Mouse (Mus musculus): ENCODE measurements around the gene Metap1d.

Gene Metap1d

GRCm38 (mm10) chr2:71544391-71545285 lies 91.6 kb downstream of the Metap1d start:
- DNase-seq (ENCODE audit: low spot score): no peak

GRCm38 (mm10) chr2:71545401-71545881 lies 92.4 kb downstream of the Metap1d start:
- no peak for DNase-seq (ENCODE audit: low spot score)

GRCm38 (mm10) chr2:71545882-71546639 lies 93.0 kb downstream of the Metap1d start:
- DNase-seq (ENCODE audit: low spot score): no peak

- no peak for DNase-seq (ENCODE audit: low spot score)
Observed at GRCm38 (mm10) chr2:71546640-71547071, 93.6 kb downstream of the Metap1d start, which contains the start of gene Dlx2. Dlx2 (minus strand) TSS chr2:71546754.

GRCm38 (mm10) chr2:71547829-71548228 lies 94.8 kb downstream of the Metap1d start:
- peak; percentile 59 for DNase-seq (ENCODE audit: low spot score)

- no peak for DNase-seq (ENCODE audit: low spot score)
Observed at GRCm38 (mm10) chr2:71550330-71550729, 97.3 kb downstream of the Metap1d start.

- DNase-seq (ENCODE audit: low spot score): no peak
Observed at GRCm38 (mm10) chr2:71551704-71552103, 98.6 kb downstream of the Metap1d start.

GRCm38 (mm10) chr2:71556071-71556470 lies 103.0 kb downstream of the Metap1d start:
- DNase-seq (ENCODE audit: low spot score): no peak

GRCm38 (mm10) chr2:71566466-71566865 lies 113.4 kb downstream of the Metap1d start:
- DNase-seq (ENCODE audit: low spot score): no peak

- no peak for DNase-seq (ENCODE audit: low spot score)
Observed at GRCm38 (mm10) chr2:71573736-71574135, 120.7 kb downstream of the Metap1d start.

Measured in spleen, adult 12 weeks (tissue).